In the genomic region with DNA sequence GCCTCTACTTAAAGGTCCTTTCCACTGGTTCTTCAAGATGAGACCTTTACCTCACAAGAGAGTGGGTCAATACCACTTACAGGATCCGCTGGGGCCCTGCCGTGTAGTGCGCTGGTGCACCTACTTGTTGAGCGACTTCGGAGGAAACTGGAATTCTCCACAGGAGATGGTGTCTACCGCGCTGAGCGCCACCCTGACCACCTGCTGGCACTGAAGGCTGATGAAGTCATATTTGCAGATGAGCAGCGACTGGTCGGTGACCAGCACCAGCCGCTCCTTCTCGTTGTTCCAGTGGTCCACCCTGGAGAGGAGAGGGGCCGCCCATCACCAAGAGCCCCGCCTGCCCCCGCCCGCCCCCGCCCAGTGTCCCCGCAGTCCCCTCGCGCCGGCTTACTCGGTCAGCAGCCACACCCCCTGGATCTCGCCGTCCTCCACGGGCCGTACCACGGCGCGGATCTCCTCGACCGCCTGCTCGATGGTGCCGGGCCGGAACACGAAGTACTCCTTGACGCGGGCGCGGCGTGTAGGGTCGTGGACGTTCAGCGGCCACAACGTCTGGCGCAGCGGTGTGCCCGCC, we compare ENCODE assay signal across 7 mouse cellular contexts. TPM values are rescaled to one million over a fixed set of nuclear protein-coding genes. Genes with fewer than 3 reads are reported as not detected.
DNase-seq lines count a peak whose midpoint lies in the region; ATAC-seq and TF ChIP-seq lines count a peak whose summit lies in the region.

No protein-coding gene starts in this region.

- no peak for TF ChIP-seq CTCF in kidney, postnatal 0 days (IDR thresholded peaks at IDR 0.05; ENCODE audit: low read depth)

- DNase-seq in neural tube, embryonic 11.5 days (ENCODE audit: low spot score), result peak; percentile 30
- no peak for DNase-seq in neural tube, embryonic 10.5 days (ENCODE audit: extremely low spot score, low spot score)
- peak; percentile 48 for DNase-seq in kidney, postnatal 0 days (ENCODE audit: low spot score)
- DNase-seq in midbrain, embryonic 11.5 days (ENCODE audit: low spot score, missing footprints), result peak; percentile 90
- peak; percentile 49 for DNase-seq in yolk sac, embryonic 10.5 days (ENCODE audit: low spot score)

- H3K36me3 ChIP-seq in neural tube, embryonic 11.5 days (ENCODE audit: control insufficient read depth, insufficient read depth, low read length), result peaks cover 9% of the 10 kb centered on the region
- peaks cover 38% of the 10 kb centered on the region for H3K36me3 ChIP-seq in forebrain, embryonic 12.5 days (replicated peaks)
- peaks cover 16% of the 10 kb centered on the region for H3K36me3 ChIP-seq in kidney, postnatal 0 days (ENCODE audit: insufficient read depth, low read length)
- peaks cover 9% of the 10 kb centered on the region; the same call in 1 of the 2 replicates for H3K36me3 ChIP-seq in midbrain, embryonic 11.5 days (ENCODE audit: control insufficient read depth, insufficient read depth, low read length)

- peak overlapping the region; percentile 63 for H3K9ac ChIP-seq in neural tube, embryonic 11.5 days (ENCODE audit: low read length)
- peak overlapping the region; percentile 81 for H3K9ac ChIP-seq in forebrain, embryonic 12.5 days
- peak overlapping the region; percentile 90 for H3K9ac ChIP-seq in kidney, postnatal 0 days (ENCODE audit: low read depth, low read length)
- H3K9ac ChIP-seq in midbrain, embryonic 11.5 days (ENCODE audit: low read length), result peak overlapping the region; percentile 81

- H3K9me3 ChIP-seq in neural tube, embryonic 11.5 days (ENCODE audit: control insufficient read depth, low read length), result no peaks in the 10 kb centered on the region
- H3K9me3 ChIP-seq in forebrain, embryonic 12.5 days, result no peaks in the 10 kb centered on the region
- no peaks in the 10 kb centered on the region for H3K9me3 ChIP-seq in kidney, postnatal 0 days (replicated peaks; ENCODE audit: low read length)
- no peaks in the 10 kb centered on the region for H3K9me3 ChIP-seq in midbrain, embryonic 11.5 days (ENCODE audit: control insufficient read depth, low read length)

- H3K27me3 ChIP-seq in neural tube, embryonic 11.5 days (ENCODE audit: control insufficient read depth, insufficient read depth, low read length), result no peaks in the 10 kb centered on the region
- H3K27me3 ChIP-seq in forebrain, embryonic 12.5 days, result no peaks in the 10 kb centered on the region
- H3K27me3 ChIP-seq in kidney, postnatal 0 days (ENCODE audit: insufficient read depth, low read length), result no peaks in the 10 kb centered on the region
- no peaks in the 10 kb centered on the region for H3K27me3 ChIP-seq in midbrain, embryonic 11.5 days (ENCODE audit: control insufficient read depth, insufficient read depth, low read length)

- 0 out of 2 replicates have a peak overlapping the region, but pooled peaks have one; percentile 39 for H3K27ac ChIP-seq in neural tube, embryonic 11.5 days (ENCODE audit: low read depth, low read length)
- peak overlapping the region; percentile 74 for H3K27ac ChIP-seq in forebrain, embryonic 12.5 days
- peak overlapping the region; percentile 91 for H3K27ac ChIP-seq in kidney, postnatal 0 days
- peak overlapping the region; percentile 48; the same call in 1 of the 2 replicates for H3K27ac ChIP-seq in midbrain, embryonic 11.5 days (ENCODE audit: low read depth, low read length)

- peak overlapping the region; percentile 93 for H3K4me3 ChIP-seq in neural tube, embryonic 11.5 days (ENCODE audit: low read depth, low read length)
- H3K4me3 ChIP-seq in forebrain, embryonic 12.5 days (replicated peaks), result peak overlapping the region; percentile 94
- H3K4me3 ChIP-seq in kidney, postnatal 0 days (replicated peaks; ENCODE audit: low read depth, low read length), result peak overlapping the region; percentile 93
- peak overlapping the region; percentile 94 for H3K4me3 ChIP-seq in midbrain, embryonic 11.5 days (ENCODE audit: low read depth, low read length)

- H3K4me2 ChIP-seq in neural tube, embryonic 11.5 days (ENCODE audit: low read depth), result peak overlapping the region; percentile 64
- peak overlapping the region; percentile 90 for H3K4me2 ChIP-seq in forebrain, embryonic 12.5 days
- peak overlapping the region; percentile 86 for H3K4me2 ChIP-seq in kidney, postnatal 0 days (ENCODE audit: low read length)
- peak overlapping the region; percentile 77 for H3K4me2 ChIP-seq in midbrain, embryonic 11.5 days

- peak; percentile 54 for ATAC-seq in neural tube, embryonic 11.5 days (ENCODE audit: insufficient read depth, low FRiP score, low TSS enrichment)
- peak; percentile 3 for ATAC-seq in activated CD4-positive, CD25-positive, alpha-beta regulatory T cell, adult 4 months
- peak; percentile 59; the same call in 1 of the 2 replicates for ATAC-seq in forebrain, embryonic 12.5 days (ENCODE audit: low FRiP score)
- ATAC-seq in kidney, postnatal 0 days (replicated peaks; ENCODE audit: low FRiP score, low read depth), result peak; percentile 63
- peak; percentile 59 for ATAC-seq in midbrain, embryonic 11.5 days (ENCODE audit: low FRiP score)

- H3K4me1 ChIP-seq in neural tube, embryonic 11.5 days (ENCODE audit: control insufficient read depth, insufficient read depth, low read length), result peaks cover 13% of the 10 kb centered on the region
- H3K4me1 ChIP-seq in forebrain, embryonic 12.5 days, result peaks cover 25% of the 10 kb centered on the region
- H3K4me1 ChIP-seq in kidney, postnatal 0 days (replicated peaks; ENCODE audit: insufficient read depth, low read length), result peaks cover 15% of the 10 kb centered on the region; the same call in 1 of the 2 replicates
- peaks cover 13% of the 10 kb centered on the region for H3K4me1 ChIP-seq in midbrain, embryonic 11.5 days (ENCODE audit: control insufficient read depth, insufficient read depth, low read length)

- 3% methylated on average over 43 of the region's 47 CpGs for WGBS in neural tube, embryonic 11.5 days
- WGBS in forebrain, embryonic 12.5 days, result 3% methylated on average over 47 of the region's 47 CpGs
- 1% methylated on average over 45 of the region's 47 CpGs for whole genome bisulfite sequencing in kidney, postnatal 0 days
- WGBS in midbrain, embryonic 11.5 days, result 2% methylated on average over 47 of the region's 47 CpGs

RNA-seq across cellular contexts. Expression of gene Tprgl, which starts 0.4 kb away (rescaled TPM):
- 145 and 153 TPM in 2 replicates for polyA plus RNA-seq in neural tube, embryonic 11.5 days (2014; fragmentation: Nextera tagmentation; extraction: Ambion mirVana)
- polyA plus RNA-seq in activated CD4-positive, CD25-positive, alpha-beta regulatory T cell, adult 4 months (2017; shearing (Covaris generic)), result 10 to 100 TPM; 24.7 to 26.7 TPM
- polyA plus RNA-seq in forebrain, embryonic 12.5 days (2016; fragmentation: Nextera tagmentation; extraction: Ambion mirVana), result 127 and 131 TPM in 2 replicates
- 154 and 172 TPM in 2 replicates for polyA plus RNA-seq in kidney, postnatal 0 days (2015; fragmentation: Nextera tagmentation; extraction: Ambion mirVana)
- 140 and 144 TPM in 2 replicates for polyA plus RNA-seq in midbrain, embryonic 11.5 days (2014; fragmentation: Nextera tagmentation; extraction: Ambion mirVana)

RNA-seq across cellular contexts. Expression of gene Megf6, which starts 10.5 kb away (rescaled TPM):
- 22.1 and 22.7 TPM in 2 replicates for polyA plus RNA-seq in neural tube, embryonic 11.5 days (2014; fragmentation: Nextera tagmentation; extraction: Ambion mirVana)
- polyA plus RNA-seq in activated CD4-positive, CD25-positive, alpha-beta regulatory T cell, adult 4 months (2017; shearing (Covaris generic)), result not detected
- polyA plus RNA-seq in forebrain, embryonic 12.5 days (2016; fragmentation: Nextera tagmentation; extraction: Ambion mirVana), result 19.9 and 21.7 TPM in 2 replicates
- polyA plus RNA-seq in kidney, postnatal 0 days (2015; fragmentation: Nextera tagmentation; extraction: Ambion mirVana), result 5.0 and 5.8 TPM in 2 replicates
- polyA plus RNA-seq in midbrain, embryonic 11.5 days (2014; fragmentation: Nextera tagmentation; extraction: Ambion mirVana), result 11.5 and 12.4 TPM in 2 replicates

RNA-seq across cellular contexts. Expression of gene Wrap73, which starts 17.9 kb away (rescaled TPM):
- polyA plus RNA-seq in neural tube, embryonic 11.5 days (2014; fragmentation: Nextera tagmentation; extraction: Ambion mirVana), result 43.8 and 45.5 TPM in 2 replicates
- polyA plus RNA-seq in activated CD4-positive, CD25-positive, alpha-beta regulatory T cell, adult 4 months (2017; shearing (Covaris generic)), result 10 to 100 TPM; 24.9 to 31.7 TPM
- 52.0 and 54.6 TPM in 2 replicates for polyA plus RNA-seq in forebrain, embryonic 12.5 days (2016; fragmentation: Nextera tagmentation; extraction: Ambion mirVana)
- 28.5 and 31.8 TPM in 2 replicates for polyA plus RNA-seq in kidney, postnatal 0 days (2015; fragmentation: Nextera tagmentation; extraction: Ambion mirVana)
- polyA plus RNA-seq in midbrain, embryonic 11.5 days (2014; fragmentation: Nextera tagmentation; extraction: Ambion mirVana), result 42.2 and 46.3 TPM in 2 replicates

RNA-seq across cellular contexts. Expression of gene Trp73, which starts 20.0 kb away (rescaled TPM):
- 0.31 and 0.35 TPM in 2 replicates for polyA plus RNA-seq in neural tube, embryonic 11.5 days (2014; fragmentation: Nextera tagmentation; extraction: Ambion mirVana)
- polyA plus RNA-seq in activated CD4-positive, CD25-positive, alpha-beta regulatory T cell, adult 4 months (2017; shearing (Covaris generic)), result not detected
- 9.0 and 9.1 TPM in 2 replicates for polyA plus RNA-seq in forebrain, embryonic 12.5 days (2016; fragmentation: Nextera tagmentation; extraction: Ambion mirVana)
- 0.25 and 0.26 TPM in 2 replicates for polyA plus RNA-seq in kidney, postnatal 0 days (2015; fragmentation: Nextera tagmentation; extraction: Ambion mirVana)
- 0.15 and 0.51 TPM in 2 replicates for polyA plus RNA-seq in midbrain, embryonic 11.5 days (2014; fragmentation: Nextera tagmentation; extraction: Ambion mirVana)

Comparison
In these comparisons a context has a peak if more than half of its experiments do, and no peak if none do; other contexts are left out.
1. ATAC-seq: peak in every context shown above with its lines; median percentile 63 in kidney, postnatal 0 days; 59 in forebrain, embryonic 12.5 days; 59 in midbrain, embryonic 11.5 days; 54 in neural tube, embryonic 11.5 days; 3 in activated CD4-positive, CD25-positive, alpha-beta regulatory T cell, adult 4 months.
2. H3K27ac ChIP-seq: peak in every context shown above with its lines; median percentile 91 in kidney, postnatal 0 days; 74 in forebrain, embryonic 12.5 days; 48 in midbrain, embryonic 11.5 days; 39 in neural tube, embryonic 11.5 days.